Mouse (Mus musculus): ENCODE measurements around the gene Sept9.
A peak's percentile ranks its signal among the peaks of the same experiment; 100 is the strongest.

DNA sequence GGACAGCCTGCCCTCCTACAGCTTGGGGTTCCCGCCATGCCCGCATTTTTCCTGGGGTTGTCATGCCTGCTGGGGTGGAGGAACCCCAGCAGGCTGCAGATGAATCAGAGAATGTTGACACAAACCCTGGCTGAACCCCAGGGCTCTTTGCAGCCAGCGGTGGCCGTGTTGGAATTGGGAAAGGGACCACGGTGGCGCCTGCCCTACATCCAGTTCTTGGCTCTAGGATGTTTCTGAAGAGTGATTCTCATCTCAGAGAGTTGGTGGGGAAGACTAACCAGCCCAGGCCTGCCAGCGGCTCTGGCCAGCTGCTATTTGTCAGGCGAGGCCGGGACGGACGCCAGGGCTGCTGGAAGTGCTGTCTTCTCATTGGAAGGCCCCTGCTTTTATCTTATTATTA, 115.8 kb downstream of the Sept9 start:
- no peak for TF ChIP-seq POLR2A (IDR thresholded peaks at IDR 0.05; ENCODE audit: insufficient read length, low read depth)
- TF ChIP-seq E2F4 (IDR thresholded peaks at IDR 0.05; ENCODE audit: insufficient read depth) = peak; percentile 26
- TF ChIP-seq POLR2AphosphoS2 (IDR thresholded peaks at IDR 0.05; ENCODE audit: insufficient read length, low read depth) = no peak
- peak; percentile 35; the same call in 1 of the 2 replicates for TF ChIP-seq CEBPB (IDR thresholded peaks at IDR 0.05; ENCODE audit: insufficient read depth, poor library complexity, severe bottlenecking)
- TF ChIP-seq MYOD1 (IDR thresholded peaks at IDR 0.05; ENCODE audit: control insufficient read depth in 1 of 3, insufficient read length in 2 of 3, low read depth in 2 of 3) = peak in 1 of 3 experiments; percentile 52
